Comparison of ENCODE assay signal across 7 mouse cellular contexts in the genomic region with DNA sequence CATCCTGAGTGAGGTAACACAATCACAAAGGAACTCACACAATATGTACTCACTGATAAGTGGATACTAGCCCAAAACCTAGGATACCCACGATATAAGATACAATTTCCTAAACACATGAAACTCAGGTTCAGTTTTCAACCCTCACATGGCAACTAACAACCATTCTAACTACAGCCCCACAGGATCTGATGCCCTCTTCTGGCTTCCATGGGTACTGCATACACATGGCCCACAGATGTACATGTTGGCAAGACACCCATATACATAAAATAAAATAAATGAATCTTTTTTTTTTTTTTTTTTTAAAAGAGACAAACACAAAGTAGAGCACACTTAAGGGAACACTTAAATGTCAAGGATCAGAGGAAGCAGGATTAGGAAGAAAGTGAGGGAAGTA. TPM values are rescaled to one million over a fixed set of nuclear protein-coding genes. Genes with fewer than 3 reads are reported as not detected.
DNase-seq lines count a peak whose midpoint lies in the region; ATAC-seq and TF ChIP-seq lines count a peak whose summit lies in the region.
"Not testable (repeated sequence)": the region's sequence is repeated elsewhere in the genome, so short reads cannot be mapped to it uniquely, and the experiment has no call there.

No protein-coding gene starts in this region.

- not testable (repeated sequence) for H3K9ac ChIP-seq in heart, postnatal 0 days (replicated peaks; ENCODE audit: low read depth, low read length); stomach, postnatal 0 days (ENCODE audit: low read length)

- TF ChIP-seq EP300 in heart, postnatal 0 days (IDR thresholded peaks at IDR 0.05; ENCODE audit: low read depth); stomach, postnatal 0 days (optimal IDR thresholded peaks at IDR 0.05): not testable (repeated sequence)

- not testable (repeated sequence) for H3K9me3 ChIP-seq in heart, postnatal 0 days (replicated peaks; ENCODE audit: control insufficient read depth, low read length); stomach, postnatal 0 days (ENCODE audit: control insufficient read depth, low read length)

- POLR2A ChIA-PET in Patski (lab: Charles Lee), result not testable (repeated sequence)

- H3K4me3 ChIP-seq in heart, postnatal 0 days (ENCODE audit: low read depth, low read length); left cerebral cortex, adult 2 months; stomach, postnatal 0 days (ENCODE audit: low read depth, low read length): not testable (repeated sequence)

- H3K4me2 ChIP-seq in heart, postnatal 0 days (ENCODE audit: low read depth, low read length); stomach, postnatal 0 days (replicated peaks; ENCODE audit: low read depth): not testable (repeated sequence)

- intact Hi-C loops in left cerebral cortex, adult 2 months (cut with DNase I), result not testable (repeated sequence)

- ATAC-seq in Patski; heart, postnatal 0 days (ENCODE audit: insufficient read depth, low read depth); stomach, postnatal 0 days (ENCODE audit: low FRiP score, low TSS enrichment): not testable (repeated sequence)

- peaks cover 34% of the 10 kb centered on the region for H3K36me3 ChIP-seq in heart, postnatal 0 days (replicated peaks; ENCODE audit: control insufficient read depth, insufficient read depth, low read length)
- H3K36me3 ChIP-seq in stomach, postnatal 0 days (ENCODE audit: control insufficient read depth, insufficient read depth, low read length), result not testable (repeated sequence)

- H3K4me1 ChIP-seq in heart, postnatal 0 days (ENCODE audit: control insufficient read depth, insufficient read depth); stomach, postnatal 0 days (replicated peaks; ENCODE audit: control insufficient read depth, insufficient read depth): not testable (repeated sequence)

- DNase-seq in CD8-positive naive resting alpha-beta T cell, adult 2 months (ENCODE audit: low read depth in 2 of 2, low spot score in 2 of 2), result peak; percentile 18 to 45
- not testable (repeated sequence) for DNase-seq in Patski (ENCODE audit: low read depth, low spot score); heart, postnatal 0 days (ENCODE audit: low spot score); left cerebral cortex, adult 2 months (ENCODE audit: extremely low spot score in 1 of 2, low spot score in 2 of 2); stomach, postnatal 0 days (ENCODE audit: low spot score)
- DNase-seq in c-Kit-negative CD71-positive TER-119-positive erythroid progenitor cells, embryonic 14.5 days (ENCODE audit: low read depth, low spot score), result peak; percentile 19
- peak; percentile 30 for DNase-seq in lung, postnatal 14 days

- 93% methylated on average over 1 of the region's 1 CpGs for WGBS in heart, postnatal 0 days
- 100% methylated on average over 1 of the region's 1 CpGs for WGBS in stomach, postnatal 0 days

- peak; percentile 45 for TF ChIP-seq CTCF in Patski (IDR thresholded peaks at IDR 0.05)
- 0 out of 2 replicates have a peak, but pooled peaks have one; percentile 4 for TF ChIP-seq CTCF in heart, postnatal 0 days (IDR thresholded peaks at IDR 0.05; ENCODE audit: low read depth)
- TF ChIP-seq CTCF in left cerebral cortex, adult 2 months (IDR thresholded peaks at IDR 0.05), result peak; percentile 45
- TF ChIP-seq CTCF in stomach, postnatal 0 days (IDR thresholded peaks at IDR 0.05; ENCODE audit: low read depth), result peak; percentile 53

- in situ Hi-C loops in Patski (cut with MboI; ENCODE audit: low pct_unique_long_range_greater_than_20kb), result not testable (repeated sequence)

- H3K27ac ChIP-seq in heart, postnatal 0 days (ENCODE audit: low read depth); left cerebral cortex, adult 2 months; stomach, postnatal 0 days (replicated peaks): not testable (repeated sequence)

- CTCF ChIA-PET in Patski (lab: Charles Lee), result not testable (repeated sequence)

- H3K27me3 ChIP-seq in Patski; heart, postnatal 0 days (ENCODE audit: control insufficient read depth, insufficient read depth, low read length); stomach, postnatal 0 days (ENCODE audit: control insufficient read depth, insufficient read depth, low read length): not testable (repeated sequence)

RNA-seq across cellular contexts. Expression of a gene that starts 49.7 kb away (rescaled TPM):
- polyA plus RNA-seq in Patski (2021), result 21.3 TPM
- 2.6 and 6.2 TPM in 2 replicates for total RNA-seq in heart, postnatal 0 days (2014; rRNA removed; ENCODE audit: low replicate concordance)
- polyA plus RNA-seq in heart, postnatal 0 days (2015; fragmentation: Nextera tagmentation; extraction: Ambion mirVana), result 1.3 and 1.5 TPM in 2 replicates
- total RNA-seq in left cerebral cortex, adult 2 months (2021), result 1 to 10 TPM; 1.4 to 2.7 TPM
- 4.5 and 5.7 TPM in 2 replicates for polyA plus RNA-seq in stomach, postnatal 0 days (2015; fragmentation: Nextera tagmentation; extraction: Ambion mirVana)
